Mouse (Mus musculus) 416B (cell line): ENCODE measurements around the gene H2-T24.

Experiments
- DNase-seq: peaks from one replicate; pipeline ENCODE4 v3.0.0; 2011; ENCODE audit warnings: low read depth

The H2-T24 gene

DNA sequence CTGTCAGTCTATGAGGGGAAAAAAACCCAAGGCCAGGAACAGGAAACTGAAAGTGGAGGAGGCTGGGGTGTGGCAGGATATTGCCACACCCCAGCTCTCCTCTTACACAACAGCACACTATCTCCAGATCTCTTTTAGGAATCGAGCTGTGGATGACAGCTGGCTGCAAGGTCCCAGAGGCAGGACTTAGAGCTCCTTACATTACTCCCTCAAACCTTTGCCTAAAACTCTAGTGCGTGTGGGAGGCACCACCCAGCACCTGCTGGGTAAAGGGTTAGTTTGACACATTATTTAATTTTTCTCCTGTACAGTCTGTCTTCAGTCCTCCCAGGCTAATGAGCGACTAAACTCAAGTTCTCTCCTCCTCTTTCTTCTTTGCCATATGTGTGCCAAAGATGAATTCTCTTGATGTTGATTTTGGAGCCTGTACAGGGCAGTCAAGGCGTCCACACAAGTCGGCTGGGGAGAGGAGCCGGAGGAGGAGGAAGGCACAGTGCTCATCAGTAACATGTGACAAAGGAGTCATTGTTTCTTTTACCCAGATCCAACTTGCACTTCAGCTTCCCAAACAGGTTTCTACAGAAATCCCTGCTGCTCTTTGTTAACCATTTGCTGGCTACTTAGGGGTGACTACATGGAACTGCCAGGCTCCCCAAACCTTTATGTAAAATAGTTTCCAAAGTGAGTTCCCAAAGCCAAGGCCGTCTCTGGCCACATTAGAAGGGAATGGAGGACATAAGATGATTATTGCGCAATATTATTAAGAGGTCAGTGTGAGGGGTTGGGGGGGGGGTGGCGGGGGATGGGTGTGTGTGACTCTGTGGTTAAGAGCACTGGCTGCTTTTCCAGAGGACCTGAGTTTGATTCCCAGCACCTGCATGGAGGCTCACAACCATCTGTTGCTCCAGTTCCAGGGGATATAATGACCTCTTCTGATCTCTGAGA, 3.6 kb upstream of the H2-T24 start:
- peak; percentile 94 for DNase-seq

GRCm38 (mm10) chr17:36022922-36023321, 2.6 kb upstream of the H2-T24 start:
- DNase-seq = no peak

- no peak for DNase-seq
Observed at GRCm38 (mm10) chr17:36022098-36022497, 1.7 kb upstream of the H2-T24 start.

- no peak for DNase-seq
Observed at GRCm38 (mm10) chr17:36021309-36021708, 949 bp upstream of the H2-T24 start.

DNA sequence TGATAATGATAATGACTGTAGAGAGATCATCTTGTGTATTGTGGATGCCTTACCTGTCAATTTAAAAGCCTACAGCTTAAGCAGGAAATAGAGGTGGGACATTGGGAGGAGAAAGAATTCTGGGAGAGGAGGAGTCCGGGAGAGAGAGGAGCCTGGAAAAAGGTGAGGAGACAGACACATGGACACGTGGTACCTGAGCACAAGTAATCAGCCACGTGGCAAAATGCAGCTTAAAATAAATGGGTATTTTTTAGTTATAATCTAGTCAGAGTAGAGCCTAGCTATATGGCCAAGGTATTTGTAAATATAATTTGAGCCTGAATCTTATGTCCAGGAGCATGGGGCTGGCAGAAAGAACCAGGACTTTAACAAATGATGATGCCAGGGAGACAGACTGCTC, 841 bp downstream of the H2-T24 start:
- DNase-seq = no peak

- DNase-seq = no peak
Observed at GRCm38 (mm10) chr17:36018979-36019378, 1.4 kb downstream of the H2-T24 start.

- no peak for DNase-seq
Observed at GRCm38 (mm10) chr17:36017046-36017445, 3.3 kb downstream of the H2-T24 start.

- no peak for DNase-seq
Observed at GRCm38 (mm10) chr17:36014977-36015376, 5.4 kb downstream of the H2-T24 start.

GRCm38 (mm10) chr17:36004409-36004808, 16.0 kb downstream of the H2-T24 start:
- peak; percentile 39 for DNase-seq

DNA sequence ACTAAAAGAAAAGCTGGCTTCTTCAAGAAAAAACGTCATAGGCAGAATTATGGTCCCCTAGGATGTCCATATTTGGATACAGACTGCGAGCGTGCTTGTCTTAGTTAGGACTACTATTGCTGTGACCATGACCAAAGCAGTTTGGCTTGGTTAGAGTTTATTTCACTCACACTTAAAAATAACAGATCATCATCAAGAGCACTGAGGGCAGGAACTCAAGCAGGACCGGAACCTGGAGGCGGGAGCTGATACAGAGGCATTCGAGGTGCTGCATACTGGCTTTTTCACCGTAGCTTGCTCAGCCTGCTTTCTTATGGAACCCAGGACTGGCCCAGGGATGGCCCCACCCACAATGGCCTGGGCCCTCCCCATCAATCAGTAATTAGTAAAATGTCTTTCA, 17.0 kb downstream of the H2-T24 start:
- DNase-seq = no peak

DNA sequence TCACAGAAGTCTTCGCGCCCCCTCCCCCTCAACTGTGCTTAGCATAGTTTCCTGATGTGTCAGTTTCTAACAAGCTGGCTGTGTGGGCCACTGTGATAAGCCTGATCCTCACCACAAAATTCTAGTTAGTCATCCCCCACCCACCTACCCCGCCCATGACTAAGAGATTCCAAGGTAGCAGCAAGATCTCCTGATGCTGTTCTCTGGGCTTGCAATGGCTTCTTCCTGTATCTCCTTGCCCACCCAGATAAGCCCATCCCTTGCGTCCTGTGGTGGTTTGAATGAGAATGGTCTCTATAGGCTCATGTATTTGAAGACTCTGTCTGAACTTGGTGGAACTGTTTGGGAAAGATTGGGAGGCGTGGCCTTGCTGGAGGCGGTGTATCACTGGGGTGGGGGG, 18.4 kb downstream of the H2-T24 start:
- peak; percentile 99 for DNase-seq

DNA sequence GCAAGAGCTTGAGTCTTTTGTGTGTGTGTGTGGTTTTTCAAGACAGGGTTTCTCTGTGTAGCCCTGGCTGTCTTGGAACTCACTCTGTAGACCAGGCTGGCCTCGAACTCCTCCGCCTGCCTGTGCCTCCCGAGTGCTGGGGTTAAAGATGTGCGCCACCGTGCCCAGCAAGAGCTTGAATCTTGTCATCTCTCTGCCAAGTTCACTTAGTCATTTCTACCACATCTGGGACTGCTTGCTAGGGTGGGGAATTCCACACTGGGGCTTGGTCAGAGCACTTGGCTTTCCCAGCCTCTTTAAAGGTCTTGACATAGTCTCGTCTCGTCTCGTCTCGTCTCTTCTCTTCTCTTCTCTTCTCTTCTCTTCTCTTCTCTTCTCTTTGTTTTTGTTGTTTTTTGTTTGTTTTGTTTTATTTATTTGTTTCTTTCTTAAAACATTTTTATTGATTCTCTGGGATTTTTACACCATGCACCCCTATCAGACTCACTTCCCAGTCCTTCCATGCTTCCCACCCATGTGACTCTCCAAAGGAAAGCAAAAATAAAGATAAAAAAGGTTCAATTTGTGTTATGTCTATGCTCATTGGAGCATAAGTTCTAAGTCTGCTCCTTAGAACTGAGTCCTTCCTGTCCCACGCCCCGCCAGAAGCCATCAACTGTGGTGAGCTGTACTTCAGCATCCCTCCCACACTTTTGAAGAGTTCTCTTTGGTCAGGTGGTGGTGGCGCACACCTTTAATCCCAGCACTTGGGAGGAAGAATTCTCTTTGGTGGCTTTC, 19.1 kb downstream of the H2-T24 start:
- peak; percentile 77 for DNase-seq

GRCm38 (mm10) chr17:36000349-36000748, 20.0 kb downstream of the H2-T24 start:
- DNase-seq = peak; percentile 83

DNA sequence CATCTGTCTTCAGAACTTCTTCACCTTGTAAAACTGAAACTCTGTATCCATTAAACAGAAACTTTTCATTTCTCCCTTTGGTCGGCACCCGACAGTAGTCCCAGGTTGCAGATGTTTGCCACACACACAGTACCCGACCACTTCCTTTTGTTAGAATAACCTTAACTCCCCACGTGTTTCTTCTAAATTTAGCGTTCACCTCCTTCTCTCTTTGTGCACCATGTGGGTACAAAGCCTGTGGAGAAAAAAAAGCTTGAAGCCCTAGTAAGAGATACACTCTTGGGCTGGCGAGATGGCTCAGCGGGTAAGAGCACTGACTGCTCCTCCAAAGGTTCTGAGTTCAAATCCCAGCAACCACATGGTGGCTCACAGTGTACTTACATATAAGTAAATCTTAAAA, 21.0 kb downstream of the H2-T24 start:
- peak; percentile 88 for DNase-seq

DNA sequence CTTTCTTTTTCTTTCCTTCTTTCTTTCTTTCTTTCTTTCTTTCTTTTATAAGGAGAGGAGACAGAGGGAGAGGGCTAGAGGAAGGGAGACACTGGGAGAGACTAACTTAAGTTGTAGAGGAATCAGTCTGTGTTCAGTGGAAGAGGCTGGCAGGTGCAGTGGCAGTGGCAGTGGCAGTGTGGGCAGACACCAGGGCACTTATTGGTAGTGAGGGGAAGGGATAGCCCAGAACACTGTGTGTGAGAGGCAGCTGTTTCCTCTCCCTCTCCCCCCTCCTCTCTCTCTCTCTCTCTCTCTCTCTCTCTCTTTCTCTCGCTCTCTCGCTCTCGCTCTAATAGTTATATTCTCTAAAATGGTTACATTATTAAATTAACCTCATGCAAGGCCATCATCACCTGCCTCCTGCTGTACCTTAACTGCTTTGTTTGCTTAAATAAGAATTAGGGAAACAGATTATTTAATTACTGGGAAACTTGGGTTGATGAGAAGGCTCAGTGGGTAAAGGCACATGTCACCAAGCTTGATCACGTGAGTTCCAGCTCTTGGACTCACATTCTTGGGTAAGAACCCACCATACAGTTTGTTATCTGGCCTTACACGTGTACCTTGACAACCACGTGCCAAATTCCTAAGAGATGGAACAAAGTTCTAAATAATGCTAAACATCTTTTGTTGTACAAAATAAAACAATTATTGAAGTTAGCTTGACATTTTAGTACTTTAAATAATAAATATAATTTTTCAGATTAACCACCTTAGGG, 21.6 kb downstream of the H2-T24 start:
- DNase-seq = peak; percentile 91

GRCm38 (mm10) chr17:35997713-35998510, 22.4 kb downstream of the H2-T24 start:
- DNase-seq = peak; percentile 97

GRCm38 (mm10) chr17:35996949-35997348, 23.4 kb downstream of the H2-T24 start:
- DNase-seq = peak; percentile 99

GRCm38 (mm10) chr17:35994879-35995240, 25.5 kb downstream of the H2-T24 start:
- peak; percentile 64 for DNase-seq

- DNase-seq = peak; percentile 95
Observed at GRCm38 (mm10) chr17:35994175-35994878, 26.0 kb downstream of the H2-T24 start.

DNA sequence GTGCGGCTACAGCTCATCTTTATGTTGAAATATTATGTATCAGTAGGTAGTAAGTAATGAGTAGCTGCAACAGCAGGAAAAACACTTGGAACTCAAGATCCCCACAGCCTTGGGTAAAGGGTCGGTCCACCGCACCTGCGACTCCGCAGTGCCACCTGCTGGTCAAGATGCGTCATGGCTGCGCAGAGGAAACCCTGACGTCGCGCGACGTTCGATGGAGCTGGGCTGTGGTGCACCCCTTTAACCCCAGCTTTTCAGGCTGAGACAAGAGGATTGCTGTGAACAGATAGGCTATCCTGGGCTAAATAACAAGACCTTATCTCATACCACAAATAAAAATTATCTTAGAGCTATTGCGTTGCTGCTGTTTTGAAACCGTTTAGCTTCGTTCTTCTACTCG, 26.7 kb downstream of the H2-T24 start:
- DNase-seq = peak; percentile 88

- no peak for DNase-seq
Observed at GRCm38 (mm10) chr17:35991781-35992180, 28.6 kb downstream of the H2-T24 start.
